Mouse (Mus musculus) neural tube, embryonic 12.5 days (tissue): ENCODE results near the gene Kxd1. TPM values are rescaled to one million over a fixed set of nuclear protein-coding genes. Genes with fewer than 3 reads are reported as not detected.
"Not testable (repeated sequence)": the region's sequence is repeated elsewhere in the genome, so short reads cannot be mapped to it uniquely, and the experiment has no call there.

Experiments
- ATAC-seq: fragments of 200-750 bp; cut with Nextera tagmentation; 2 replicates; pipeline ENCODE4 v1.8.0; 2017; ENCODE audit warnings: low read depth, mild to moderate bottlenecking, moderate TSS enrichment, moderate library complexity; ENCODE audit not compliant: low FRiP score
- H3K27ac ChIP-seq: fragments of 300-500 bp; sonication (generic); 2 replicates; pipeline ENCODE4 v1.5.1; 2016
- H3K27me3 ChIP-seq: fragments of 300-500 bp; sonication (generic); replicated peaks from 2 replicates; pipeline ENCODE4 v1.6.1; 2016; ENCODE audit warnings: mild to moderate bottlenecking
- H3K36me3 ChIP-seq: fragments of 300-500 bp; sonication (generic); 2 replicates; pipeline ENCODE4 v1.6.1; 2016; ENCODE audit warnings: mild to moderate bottlenecking
- H3K4me1 ChIP-seq: fragments of 300-500 bp; sonication (generic); 2 replicates; pipeline ENCODE4 v1.6.1; 2016
- H3K4me2 ChIP-seq: fragments of 300-500 bp; sonication (generic); replicated peaks from 2 replicates; pipeline ENCODE4 v1.6.1; 2016; ENCODE audit warnings: mild to moderate bottlenecking
- H3K4me3 ChIP-seq: fragments of 300-500 bp; sonication (generic); 2 replicates; pipeline ENCODE4 v1.5.1; 2016
- H3K9ac ChIP-seq: fragments of 300-500 bp; sonication (generic); 2 replicates; pipeline ENCODE4 v1.6.1; 2016; ENCODE audit warnings: mild to moderate bottlenecking
- H3K9me3 ChIP-seq: fragments of 300-500 bp; sonication (generic); 2 replicates; pipeline ENCODE4 v1.6.1; 2016; ENCODE audit warnings: mild to moderate bottlenecking
- WGBS: fragments of 180-500 bp; shearing (Covaris S2); methylation state at CpG from one replicate; pipeline ENCODE4 v1.1.7; 2016; 5-methylcytosine and 5-hydroxymethylcytosine counted together
- polyA plus RNA-seq: library from polyadenylated mRNA; unstranded; fragments of >200 nt; fragmentation: Nextera tagmentation; extraction: Ambion mirVana; gene quantifications from 2 replicates; pipeline ENCODE4 v1.2.1, GENCODE M21; 2016

Kxd1 gene
- polyA plus RNA-seq, 1 experiment from 2014 or later, result 50.3 TPM

GRCm38 (mm10) chr8:70528182-70528797 lies 534 bp upstream of the Kxd1 start:
- WGBS, result 38% methylated on average over 13 of the region's 13 CpGs
- H3K36me3 ChIP-seq, result peaks cover 33% of the 10 kb centered on the region
- H3K27ac ChIP-seq, result 0 out of 2 replicates have a peak overlapping the region, but pooled peaks have one; percentile 50
- ATAC-seq, result no peak
- peak overlapping the region; percentile 75 for H3K4me3 ChIP-seq
- H3K4me2 ChIP-seq, result peak overlapping the region; percentile 82
- no peaks in the 10 kb centered on the region for H3K27me3 ChIP-seq
- peaks cover 20% of the 10 kb centered on the region for H3K4me1 ChIP-seq
- H3K9me3 ChIP-seq, result no peaks in the 10 kb centered on the region
- peak overlapping the region; percentile 77 for H3K9ac ChIP-seq

- H3K9me3 ChIP-seq, result no peaks in the 10 kb centered on the region
- peaks cover 22% of the 10 kb centered on the region for H3K36me3 ChIP-seq
- H3K4me1 ChIP-seq, result peaks cover 27% of the 10 kb centered on the region
- peak overlapping the region; percentile 75 for H3K4me3 ChIP-seq
- H3K4me2 ChIP-seq, result peak overlapping the region; percentile 82
- no peaks in the 10 kb centered on the region for H3K27me3 ChIP-seq
- peak overlapping the region; percentile 50; the same call in 1 of the 2 replicates for H3K27ac ChIP-seq
- ATAC-seq, result peak; percentile 19; the same call in 1 of the 2 replicates
- WGBS, result 3% methylated on average over 8 of the region's 8 CpGs
- H3K9ac ChIP-seq, result peak overlapping the region; percentile 77
Measured at GRCm38 (mm10) chr8:70527111-70527511, 645 bp downstream of the Kxd1 start.

DNA sequence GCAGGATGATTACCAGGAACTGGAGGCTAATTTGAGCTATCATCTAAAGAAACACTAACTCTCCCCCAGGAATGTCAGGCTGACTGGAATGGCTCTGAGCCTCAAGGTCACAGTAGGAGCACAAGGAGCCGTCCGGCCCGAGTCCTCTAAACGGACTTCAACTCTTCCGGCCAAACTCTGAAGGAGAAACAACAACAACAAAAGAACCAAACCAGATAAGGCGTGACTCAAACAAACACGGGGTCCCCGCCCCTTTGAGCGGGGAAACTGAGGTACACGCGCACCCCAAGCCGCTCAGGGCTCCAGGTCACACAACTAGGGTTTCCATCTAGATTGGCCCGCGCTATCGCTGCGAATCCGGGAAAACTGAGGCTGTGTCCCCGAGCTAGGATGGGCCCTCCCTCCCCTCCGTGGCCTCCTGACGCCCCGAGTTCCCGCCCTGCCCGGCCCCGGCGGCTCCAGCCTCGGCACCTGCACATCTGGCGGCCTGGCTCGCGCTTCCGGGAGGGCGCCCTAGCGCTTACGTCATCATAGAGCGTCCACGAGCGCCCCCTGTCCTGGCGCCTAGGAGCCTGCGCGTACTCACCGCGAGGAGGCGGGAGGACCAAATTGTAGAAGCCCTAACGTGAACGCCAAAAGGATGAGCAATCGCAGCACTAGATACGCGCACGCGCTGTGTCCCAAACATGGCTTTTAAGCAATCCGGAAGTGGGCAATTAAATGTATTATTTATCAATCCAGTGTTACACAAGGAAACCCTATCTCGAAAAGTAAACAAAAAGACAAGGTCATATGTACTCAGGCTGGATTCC lies 5.0 kb downstream of the Kxd1 start:
- no peaks in the 10 kb centered on the region for H3K27me3 ChIP-seq
- peak overlapping the region; percentile 76 for H3K9ac ChIP-seq
- peak; percentile 74 for ATAC-seq
- H3K9me3 ChIP-seq, result no peaks in the 10 kb centered on the region
- H3K4me3 ChIP-seq, result peak overlapping the region; percentile 81
- H3K4me2 ChIP-seq, result peak overlapping the region; percentile 82
- peaks cover 16% of the 10 kb centered on the region for H3K36me3 ChIP-seq
- H3K4me1 ChIP-seq, result peaks cover 17% of the 10 kb centered on the region
- under 1% methylated on average over 51 of the region's 51 CpGs for WGBS
- H3K27ac ChIP-seq, result peak overlapping the region; percentile 60

DNA sequence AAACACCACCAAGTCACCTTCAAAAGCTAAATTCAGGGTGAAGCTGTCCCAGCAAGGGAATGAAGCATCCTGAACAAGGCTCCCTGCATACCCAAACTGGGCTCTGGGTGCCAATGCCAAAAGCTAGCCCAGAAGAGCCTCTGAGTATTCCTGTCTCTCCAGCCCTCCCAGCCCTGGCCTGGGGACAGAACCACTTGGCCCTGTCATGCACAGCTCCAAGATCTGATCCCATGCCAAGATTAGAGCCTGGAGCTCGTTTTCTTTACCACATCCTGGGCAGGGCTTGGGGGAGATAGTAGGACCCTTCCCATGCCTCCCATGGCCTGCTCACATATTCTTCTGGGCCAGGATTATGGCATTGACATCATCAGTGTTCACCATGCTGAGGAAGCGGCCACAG lies 8.2 kb downstream of the Kxd1 start:
- Histone ChIP-seq H3K9ac (no peak overlapping the region), H3K27ac (no peak overlapping the region), H3K4me1 (peaks cover 9% of the 10 kb centered on the region; the same call in 1 of the 2 replicates), H3K4me3 (no peak overlapping the region), H3K27me3 (no peaks in the 10 kb centered on the region), H3K9me3 (no peaks in the 10 kb centered on the region), H3K36me3 (peaks cover 32% of the 10 kb centered on the region), H3K4me2 (no peak overlapping the region)
- no peak for ATAC-seq
- WGBS, result 74% methylated on average over 2 of the region's 2 CpGs

GRCm38 (mm10) chr8:70519043-70519442 lies 8.7 kb downstream of the Kxd1 start:
- peaks cover 9% of the 10 kb centered on the region; the same call in 1 of the 2 replicates for H3K4me1 ChIP-seq
- H3K4me3 ChIP-seq, result no peak overlapping the region
- 95% methylated on average over 6 of the region's 6 CpGs for WGBS
- H3K36me3 ChIP-seq, result peaks cover 36% of the 10 kb centered on the region
- H3K9ac ChIP-seq, result no peak overlapping the region
- no peaks in the 10 kb centered on the region for H3K9me3 ChIP-seq
- no peaks in the 10 kb centered on the region for H3K27me3 ChIP-seq
- H3K4me2 ChIP-seq, result no peak overlapping the region
- H3K27ac ChIP-seq, result no peak overlapping the region
- ATAC-seq, result no peak

DNA sequence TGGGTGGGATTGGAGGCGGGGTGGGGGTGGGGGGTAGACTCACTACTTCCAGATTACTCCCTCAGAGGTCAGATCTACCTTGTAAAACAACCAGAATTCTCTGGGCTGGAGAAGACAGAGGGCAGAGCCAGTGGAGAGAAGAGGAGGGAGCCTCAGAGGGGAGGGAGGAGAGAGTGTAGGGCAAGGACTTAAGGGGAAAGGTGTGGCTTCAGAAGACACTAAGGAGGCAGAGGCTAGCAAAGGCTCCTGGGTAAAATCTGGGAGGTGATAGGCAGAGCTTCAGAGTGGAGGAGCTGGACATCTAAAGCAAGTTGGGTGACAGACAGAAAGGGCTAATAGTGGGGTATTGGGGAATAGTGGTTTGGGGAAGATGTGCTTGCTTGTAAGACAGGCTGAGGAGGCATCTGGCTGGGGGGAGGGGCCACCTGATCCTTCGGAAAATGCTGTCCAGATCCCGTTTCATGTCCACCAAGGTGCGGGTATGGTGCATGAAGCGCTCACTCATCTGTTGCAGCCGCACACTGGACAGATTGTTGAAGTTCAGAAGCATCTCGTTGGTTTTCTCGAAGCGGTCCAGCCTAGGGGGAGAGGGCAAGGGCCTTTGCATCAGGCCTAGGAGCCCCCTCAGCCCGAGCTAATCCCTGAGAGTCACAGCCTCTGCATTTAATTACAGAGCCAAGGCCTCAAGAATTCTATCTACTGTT lies 9.7 kb downstream of the Kxd1 start:
- H3K4me3 ChIP-seq, result no peak overlapping the region
- no peaks in the 10 kb centered on the region for H3K9me3 ChIP-seq
- no peak overlapping the region for H3K9ac ChIP-seq
- no peak overlapping the region for H3K4me2 ChIP-seq
- H3K36me3 ChIP-seq, result peaks cover 44% of the 10 kb centered on the region
- H3K27me3 ChIP-seq, result no peaks in the 10 kb centered on the region
- H3K4me1 ChIP-seq, result peaks cover 9% of the 10 kb centered on the region; the same call in 1 of the 2 replicates
- WGBS, result 83% methylated on average over 10 of the region's 10 CpGs
- no peak for ATAC-seq
- no peak overlapping the region for H3K27ac ChIP-seq

DNA sequence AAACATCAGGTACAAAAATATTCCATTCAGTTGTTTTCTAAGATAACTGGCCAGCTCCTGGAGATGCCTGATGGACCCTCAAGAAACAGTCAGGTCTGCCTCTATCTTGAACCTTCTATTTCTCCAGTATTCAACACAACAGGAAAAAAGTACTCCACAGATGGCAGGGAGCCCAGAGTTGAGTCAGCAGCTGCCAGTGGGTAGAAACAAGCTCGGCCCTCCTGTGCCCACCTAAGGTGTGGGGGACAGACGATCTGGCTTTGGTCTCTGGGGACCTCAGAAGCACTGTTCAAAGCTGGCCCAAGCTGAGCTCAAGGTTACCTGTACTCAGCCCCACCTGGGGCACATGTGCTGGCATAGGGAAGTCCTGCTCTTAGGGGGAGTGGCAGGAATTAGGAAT lies 14.3 kb downstream of the Kxd1 start:
- Histone ChIP-seq H3K9me3 (no peaks in the 10 kb centered on the region), H3K27me3 (no peaks in the 10 kb centered on the region), H3K4me3 (no peak overlapping the region), H3K27ac (no peak overlapping the region), H3K4me1 (peaks cover 17% of the 10 kb centered on the region), H3K9ac (no peak overlapping the region), H3K4me2 (no peak overlapping the region), H3K36me3 (peaks cover 44% of the 10 kb centered on the region)
- no peak for ATAC-seq
- WGBS, result 92% methylated on average over 2 of the region's 2 CpGs

DNA sequence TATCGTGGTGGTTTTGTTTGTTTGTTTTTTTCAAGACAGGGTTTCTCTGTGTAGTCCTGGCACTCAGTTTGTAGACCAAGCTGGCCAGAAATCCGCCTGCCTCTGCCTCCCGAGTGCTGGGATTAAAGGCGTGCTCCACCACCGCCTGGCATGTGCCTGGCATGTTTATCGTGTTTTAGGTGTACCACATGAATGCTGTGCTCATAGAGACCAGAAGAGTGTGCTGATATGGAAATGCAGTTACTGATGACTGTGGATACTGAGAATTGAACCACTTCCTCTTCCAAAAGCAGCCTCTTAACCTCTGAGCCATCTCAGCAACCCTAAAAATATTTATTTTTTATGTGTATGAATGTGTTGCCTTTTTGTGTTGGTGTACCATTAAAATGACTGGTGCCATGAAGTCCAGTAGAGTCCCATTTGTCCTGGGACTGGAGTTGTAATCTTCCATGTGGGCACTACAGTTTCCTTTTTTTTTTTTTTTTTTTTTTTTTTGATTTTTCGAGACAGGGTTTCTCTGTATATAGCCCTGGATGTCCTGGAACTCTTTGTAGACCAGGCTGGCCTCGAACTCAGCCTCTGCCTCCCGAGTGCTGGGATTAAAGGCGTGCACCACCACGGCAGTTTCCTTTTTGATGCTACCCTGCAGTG lies 15.4 kb downstream of the Kxd1 start:
- Histone ChIP-seq H3K36me3 (peaks cover 45% of the 10 kb centered on the region), H3K4me2 (no peak overlapping the region), H3K9me3 (no peaks in the 10 kb centered on the region), H3K27ac (no peak overlapping the region), H3K9ac (no peak overlapping the region), H3K4me1 (peaks cover 18% of the 10 kb centered on the region), H3K27me3 (no peaks in the 10 kb centered on the region), H3K4me3 (no peak overlapping the region)
- no peak for ATAC-seq
- 97% methylated on average over 11 of the region's 11 CpGs for WGBS

GRCm38 (mm10) chr8:70511770-70512169 lies 16.0 kb downstream of the Kxd1 start:
- Histone ChIP-seq H3K9ac (no peak overlapping the region), H3K4me1 (peaks cover 21% of the 10 kb centered on the region), H3K9me3 (no peaks in the 10 kb centered on the region), H3K36me3 (peaks cover 49% of the 10 kb centered on the region), H3K4me3 (no peak overlapping the region), H3K4me2 (peak overlapping the region; percentile 90; the same call in 1 of the 2 replicates), H3K27ac (no peak overlapping the region), H3K27me3 (no peaks in the 10 kb centered on the region)
- no peak for ATAC-seq
- WGBS, result 99% methylated on average over 2 of the region's 2 CpGs

DNA sequence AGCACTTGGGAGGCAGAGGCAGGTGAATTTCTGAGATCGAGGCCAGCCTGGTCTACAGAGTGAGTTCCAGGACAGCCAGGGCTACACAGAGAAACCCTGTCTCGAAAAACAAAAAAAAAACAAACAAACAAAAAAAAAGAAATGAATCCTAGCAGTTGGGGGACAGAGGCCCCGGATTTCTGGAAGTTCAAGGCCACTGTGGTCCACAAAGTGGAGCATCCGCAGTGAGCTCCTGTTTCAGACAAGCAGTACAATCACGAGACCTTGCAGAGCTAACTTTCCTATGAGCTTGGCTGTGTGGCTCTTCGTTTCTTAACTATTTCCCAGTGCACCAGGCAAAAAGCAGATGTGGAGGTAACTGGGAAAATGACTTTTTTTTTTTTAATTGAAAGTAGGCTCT lies 16.6 kb downstream of the Kxd1 start:
- H3K27me3 ChIP-seq, H3K9me3 ChIP-seq, H3K27ac ChIP-seq, ATAC-seq: not testable (repeated sequence)
- Histone ChIP-seq H3K4me2 (peak overlapping the region; percentile 90), H3K4me3 (peak overlapping the region; percentile 98), H3K36me3 (peaks cover 44% of the 10 kb centered on the region), H3K9ac (0 out of 2 replicates have a peak overlapping the region, but pooled peaks have one; percentile 97), H3K4me1 (peaks cover 23% of the 10 kb centered on the region)
- WGBS, result 84% methylated on average over 6 of the region's 6 CpGs

DNA sequence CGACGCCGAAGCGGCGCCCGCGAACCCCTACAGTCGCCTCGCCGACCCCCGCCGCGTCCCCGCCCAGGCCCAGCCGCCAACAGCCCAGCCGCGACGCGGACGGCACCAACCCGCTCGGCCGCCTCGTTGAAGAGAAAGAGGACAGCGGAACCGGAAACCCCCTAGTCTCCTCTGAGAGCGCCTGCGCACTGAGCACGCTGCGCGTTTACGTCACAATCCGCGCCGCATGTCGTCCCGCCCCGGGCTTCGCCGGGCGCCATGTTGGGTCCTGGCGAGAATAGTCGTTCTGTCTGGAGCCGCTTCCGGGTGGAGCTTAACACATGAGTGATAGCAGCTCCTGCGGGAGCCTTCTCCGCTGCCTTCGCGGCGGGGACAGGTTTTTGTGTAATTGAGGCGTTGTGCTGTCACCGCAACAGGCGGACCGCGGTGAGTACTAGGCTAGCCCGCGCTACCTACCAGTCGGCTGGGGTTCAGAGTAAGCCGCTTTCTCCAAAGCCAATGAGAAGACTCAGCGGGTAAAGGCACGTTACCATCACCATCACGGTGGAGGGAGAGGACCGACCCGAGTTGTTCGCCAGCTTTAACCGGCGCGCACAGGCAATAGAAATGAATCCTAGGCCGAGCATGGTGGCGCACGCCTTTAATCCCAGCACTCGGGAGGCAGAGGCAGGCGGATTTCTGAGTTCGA lies 17.4 kb downstream of the Kxd1 start, which contains the start of gene Uba52:
Gene Uba52 (minus strand): TSS at position 574 of the 688 bp plus-strand sequence.
- H3K36me3 ChIP-seq, result peaks cover 38% of the 10 kb centered on the region
- WGBS, result 1% methylated on average over 73 of the region's 74 CpGs
- H3K9me3 ChIP-seq, result no peaks in the 10 kb centered on the region
- peak within 1 kb of the TSS; percentile 90 for H3K4me2 ChIP-seq
- H3K27me3 ChIP-seq, result no peaks in the 10 kb centered on the region
- H3K27ac ChIP-seq, result peak within 1 kb of the TSS; percentile 85
- peak within 1 kb of the TSS; percentile 98 for H3K4me3 ChIP-seq
- peak; percentile 77 for ATAC-seq
- H3K4me1 ChIP-seq, result peaks cover 31% of the 10 kb centered on the region
- peak within 1 kb of the TSS; percentile 97 for H3K9ac ChIP-seq
